Mouse (Mus musculus): ENCODE data around the gene Oasl1.

GRCm38 (mm10) chr5:114942074-114942765 is 19.2 kb downstream of the Oasl1 start, which contains the start of gene 2210016L21Rik:
- TF ChIP-seq CTCF (conservative IDR thresholded peaks at IDR 0.05; ENCODE audit: insufficient read depth, insufficient read length, low read depth, low read length) (0 out of 2 replicates have a peak, but pooled peaks have one; percentile 0), POLR2A (IDR thresholded peaks at IDR 0.05; ENCODE audit: low read depth, low read length) (peak; percentile 68)

All from kidney, adult 2 months (tissue).